Comparison of ENCODE assay signal across 8 mouse cellular contexts in the genomic region with DNA sequence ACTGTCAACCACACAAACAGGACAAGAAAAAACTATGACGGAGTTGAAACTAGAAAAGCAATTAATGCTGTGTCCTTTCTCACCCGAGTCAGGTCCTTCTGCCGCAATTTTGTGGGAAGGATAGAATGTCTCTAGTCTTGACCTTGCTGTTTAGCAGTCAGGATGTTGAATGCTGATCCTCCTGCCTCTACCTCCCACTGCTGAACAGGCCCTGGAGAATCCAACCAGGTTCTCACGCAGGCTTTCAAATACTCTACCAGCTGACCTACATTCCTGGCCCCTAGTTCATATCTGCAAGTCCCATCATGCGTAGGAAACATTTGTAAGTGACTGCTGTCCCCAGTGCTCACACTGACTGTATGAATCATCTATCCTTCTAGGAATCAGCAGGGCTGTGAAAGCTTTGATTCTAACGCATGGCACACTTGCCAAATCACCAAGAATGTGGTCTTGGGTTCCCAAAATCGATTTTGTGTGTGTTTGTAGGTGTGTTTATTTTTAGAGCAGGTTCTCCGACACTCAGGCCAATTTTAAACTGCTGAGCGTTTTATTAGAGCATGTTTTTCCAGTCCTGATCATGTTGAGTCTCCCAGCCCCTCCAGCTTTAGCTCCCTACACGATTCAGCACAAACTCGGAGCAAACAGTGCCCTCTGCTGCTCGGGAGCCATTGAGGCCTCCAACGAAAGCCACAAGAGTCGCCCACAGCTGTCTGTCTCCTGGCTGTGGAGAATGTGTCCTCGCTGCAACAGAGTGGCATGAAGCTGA.
DNase-seq lines count a peak whose midpoint lies in the region; ATAC-seq and TF ChIP-seq lines count a peak whose summit lies in the region.

No protein-coding gene starts in this region.

- no peak overlapping the region for H3K9ac ChIP-seq in heart, embryonic 11.5 days (ENCODE audit: low read depth, low read length)
- H3K9ac ChIP-seq in forebrain, embryonic 12.5 days: no peak overlapping the region
- H3K9ac ChIP-seq in intestine, embryonic 16.5 days (ENCODE audit: low read depth, low read length): no peak overlapping the region
- H3K9ac ChIP-seq in midbrain, postnatal 0 days (replicated peaks; ENCODE audit: low read length, poor library complexity, severe bottlenecking): no peak overlapping the region

- peak; percentile 55 for TF ChIP-seq CTCF in bone marrow, adult 2 months (IDR thresholded peaks at IDR 0.05; ENCODE audit: control insufficient read depth, insufficient read depth, low read length)
- TF ChIP-seq CTCF in midbrain, postnatal 0 days (IDR thresholded peaks at IDR 0.05): peak; percentile 69

- no peak overlapping the region for H3K27ac ChIP-seq in heart, embryonic 10.5 days
- H3K27ac ChIP-seq in heart, embryonic 11.5 days (ENCODE audit: low read depth, low read length): no peak overlapping the region
- H3K27ac ChIP-seq in bone marrow, adult 2 months (ENCODE audit: control insufficient read depth, insufficient read depth, low read depth, low read length, poor library complexity): no peak overlapping the region
- H3K27ac ChIP-seq in forebrain, embryonic 12.5 days: no peak overlapping the region
- peak overlapping the region; percentile 48 for H3K27ac ChIP-seq in intestine, embryonic 16.5 days (ENCODE audit: low read length)
- H3K27ac ChIP-seq in midbrain, postnatal 0 days (ENCODE audit: low read depth, low read length): no peak overlapping the region

- ATAC-seq in heart, embryonic 11.5 days (replicated peaks; ENCODE audit: insufficient number of reproducible peaks, low FRiP score, low TSS enrichment): no peak
- 0 out of 2 replicates have a peak, but pooled peaks have one; percentile 53 for ATAC-seq in forebrain, embryonic 12.5 days (ENCODE audit: low FRiP score)
- ATAC-seq in intestine, embryonic 16.5 days: peak; percentile 60
- 0 out of 2 replicates have a peak, but pooled peaks have one; percentile 21 for ATAC-seq in midbrain, postnatal 0 days (ENCODE audit: low FRiP score)

- H3K9me3 ChIP-seq in heart, embryonic 10.5 days: no peaks in the 10 kb centered on the region
- H3K9me3 ChIP-seq in heart, embryonic 11.5 days (replicated peaks; ENCODE audit: control insufficient read depth, low read length): no peaks in the 10 kb centered on the region
- H3K9me3 ChIP-seq in forebrain, embryonic 12.5 days: no peaks in the 10 kb centered on the region
- H3K9me3 ChIP-seq in intestine, embryonic 16.5 days (ENCODE audit: control insufficient read depth, low read length): no peaks in the 10 kb centered on the region
- H3K9me3 ChIP-seq in midbrain, postnatal 0 days (ENCODE audit: low read length): no peaks in the 10 kb centered on the region

- TF ChIP-seq POLR2A in bone marrow, adult 2 months (IDR thresholded peaks at IDR 0.05; ENCODE audit: borderline replicate concordance, control insufficient read depth, low read depth, low read length): no peak

- H3K36me3 ChIP-seq in heart, embryonic 10.5 days: no peaks in the 10 kb centered on the region
- H3K36me3 ChIP-seq in heart, embryonic 11.5 days (ENCODE audit: control insufficient read depth, insufficient read depth, low read length): no peaks in the 10 kb centered on the region
- no peaks in the 10 kb centered on the region for H3K36me3 ChIP-seq in forebrain, embryonic 12.5 days (replicated peaks)
- no peaks in the 10 kb centered on the region for H3K36me3 ChIP-seq in intestine, embryonic 16.5 days (ENCODE audit: control insufficient read depth, insufficient read depth, low read length)
- H3K36me3 ChIP-seq in midbrain, postnatal 0 days (ENCODE audit: insufficient read depth, low read length): no peaks in the 10 kb centered on the region

- H3K4me1 ChIP-seq in heart, embryonic 10.5 days: no peaks in the 10 kb centered on the region
- H3K4me1 ChIP-seq in heart, embryonic 11.5 days (ENCODE audit: control insufficient read depth, insufficient read depth, low read length): no peaks in the 10 kb centered on the region; the same call in 1 of the 2 replicates
- H3K4me1 ChIP-seq in bone marrow, adult 2 months (ENCODE audit: control insufficient read depth, insufficient read depth, low read length): no peaks in the 10 kb centered on the region; the same call in 1 of the 2 replicates
- H3K4me1 ChIP-seq in forebrain, embryonic 12.5 days: no peaks in the 10 kb centered on the region
- H3K4me1 ChIP-seq in intestine, embryonic 16.5 days (ENCODE audit: control insufficient read depth, insufficient read depth, low read length): no peaks in the 10 kb centered on the region
- H3K4me1 ChIP-seq in midbrain, postnatal 0 days (ENCODE audit: insufficient read depth, low read length): no peaks in the 10 kb centered on the region

- WGBS in heart, embryonic 10.5 days: 43% methylated on average over 15 of the region's 15 CpGs
- 39% methylated on average over 15 of the region's 15 CpGs for WGBS in heart, embryonic 11.5 days (ENCODE audit: insufficient replicate concordance)
- 40% methylated on average over 15 of the region's 15 CpGs for WGBS in bone marrow, adult 2 months
- 47% methylated on average over 15 of the region's 15 CpGs for WGBS in forebrain, embryonic 12.5 days
- WGBS in intestine, embryonic 16.5 days: 38% methylated on average over 15 of the region's 15 CpGs
- 45% methylated on average over 15 of the region's 15 CpGs for WGBS in midbrain, postnatal 0 days

- no peak overlapping the region for H3K4me3 ChIP-seq in heart, embryonic 10.5 days
- H3K4me3 ChIP-seq in heart, embryonic 11.5 days (ENCODE audit: low read depth, low read length): no peak overlapping the region
- no peak overlapping the region for H3K4me3 ChIP-seq in bone marrow, adult 2 months (replicated peaks; ENCODE audit: control insufficient read depth, low read depth, low read length)
- no peak overlapping the region for H3K4me3 ChIP-seq in forebrain, embryonic 12.5 days (replicated peaks)
- H3K4me3 ChIP-seq in intestine, embryonic 16.5 days (ENCODE audit: low read length): no peak overlapping the region
- H3K4me3 ChIP-seq in midbrain, postnatal 0 days (ENCODE audit: low read depth, low read length): no peak overlapping the region

- no peaks in the 10 kb centered on the region for H3K27me3 ChIP-seq in heart, embryonic 10.5 days (ENCODE audit: insufficient read depth, poor library complexity, severe bottlenecking)
- no peaks in the 10 kb centered on the region for H3K27me3 ChIP-seq in heart, embryonic 11.5 days (ENCODE audit: control insufficient read depth, insufficient read depth, low read length)
- no peaks in the 10 kb centered on the region for H3K27me3 ChIP-seq in forebrain, embryonic 12.5 days
- H3K27me3 ChIP-seq in intestine, embryonic 16.5 days (replicated peaks; ENCODE audit: control insufficient read depth, insufficient read depth, low read length): no peaks in the 10 kb centered on the region
- H3K27me3 ChIP-seq in midbrain, postnatal 0 days (ENCODE audit: insufficient read depth, low read length): no peaks in the 10 kb centered on the region

- intact Hi-C loops in left cerebral cortex, postnatal 14 days (cut with DNase I): loop anchor here (5.0 to 10.0 kb wide), 2 partner anchors 97 to 470 kb away; no protein-coding TSS in a partner anchor

- no peak overlapping the region for H3K4me2 ChIP-seq in heart, embryonic 11.5 days
- no peak overlapping the region for H3K4me2 ChIP-seq in forebrain, embryonic 12.5 days
- no peak overlapping the region for H3K4me2 ChIP-seq in intestine, embryonic 16.5 days (ENCODE audit: low read depth, low read length)
- H3K4me2 ChIP-seq in midbrain, postnatal 0 days (ENCODE audit: low read depth, low read length, poor library complexity, severe bottlenecking): no peak overlapping the region

- DNase-seq in heart, embryonic 10.5 days (ENCODE audit: low spot score): peak; percentile 76
- peak; percentile 58 to 66 for DNase-seq in left cerebral cortex, postnatal 14 days (ENCODE audit: low spot score in 2 of 2)
- DNase-seq in midbrain, postnatal 0 days (ENCODE audit: low spot score): peak; percentile 60
- DNase-seq in testis, postnatal 14 days (ENCODE audit: low spot score): peak; percentile 19

Comparison
In these comparisons a context has a peak if more than half of its experiments do, and no peak if none do; other contexts are left out.
1. DNase-seq: peak in every context shown above with its lines; median percentile 76 in heart, embryonic 10.5 days; 62 in left cerebral cortex, postnatal 14 days; 60 in midbrain, postnatal 0 days; 19 in testis, postnatal 14 days.